ENCODE assay signal across 23 mouse cellular contexts in the genomic region with DNA sequence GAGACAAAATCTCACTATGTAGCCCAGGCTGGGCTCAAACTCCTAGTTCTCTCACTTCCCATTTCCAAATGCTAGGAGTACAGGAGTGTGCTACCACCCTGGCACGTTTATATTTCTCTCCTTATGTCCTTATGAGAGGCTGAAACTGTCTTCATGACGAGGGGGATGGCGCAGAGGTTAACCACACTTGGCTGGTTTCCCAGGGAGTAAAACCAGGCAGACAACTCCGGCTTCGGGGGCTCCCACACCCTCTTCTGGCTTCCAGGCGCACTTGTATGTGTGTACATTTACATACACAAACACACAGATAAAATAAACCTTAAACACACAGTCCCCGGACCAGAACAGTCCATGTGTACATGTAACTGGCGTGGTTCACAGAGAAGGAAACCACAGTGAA. TPM values are rescaled to one million over a fixed set of nuclear protein-coding genes. Genes with fewer than 3 reads are reported as not detected.
DNase-seq lines count a peak whose midpoint lies in the region; ATAC-seq and TF ChIP-seq lines count a peak whose summit lies in the region.
"Had no signal": no experiment of that assay in that cellular context is flagged by ENCODE, and none has a peak within 500 bp of the region (broad histone marks: within the 10 kb centered on the region; RNA-seq: fewer than 3 reads in every experiment).

No protein-coding gene starts in this region.

- no peaks in the 10 kb centered on the region for H3K4me1 ChIP-seq in lung, postnatal 0 days (ENCODE audit: insufficient read depth, low read depth, low read length)
- H3K4me1 ChIP-seq in limb, embryonic 15.5 days = peaks cover 18% of the 10 kb centered on the region

- no peaks in the 10 kb centered on the region for H3K9me3 ChIP-seq in lung, postnatal 0 days (ENCODE audit: low read length)
- no peaks in the 10 kb centered on the region for H3K9me3 ChIP-seq in limb, embryonic 15.5 days
- H3K9me3 ChIP-seq: forebrain, embryonic 12.5 days; heart, embryonic 10.5 days; heart, embryonic 15.5 days; hindbrain, embryonic 10.5 days; intestine, embryonic 15.5 days had no signal

- H3K4me2 ChIP-seq in lung, postnatal 0 days (replicated peaks; ENCODE audit: low read depth, low read length) = no peak overlapping the region
- no peak overlapping the region for H3K4me2 ChIP-seq in limb, embryonic 15.5 days
- H3K4me2 ChIP-seq: forebrain, embryonic 12.5 days; heart, embryonic 15.5 days; hindbrain, embryonic 14.5 days; intestine, embryonic 15.5 days had no signal

- H3K9ac ChIP-seq in lung, postnatal 0 days (replicated peaks; ENCODE audit: low read depth) = no peak overlapping the region
- no peak overlapping the region for H3K9ac ChIP-seq in limb, embryonic 15.5 days
- H3K9ac ChIP-seq: forebrain, embryonic 12.5 days; heart, embryonic 15.5 days; hindbrain, embryonic 14.5 days; intestine, embryonic 15.5 days had no signal

- ATAC-seq in lung, postnatal 0 days = peak; percentile 12
- ATAC-seq in limb, embryonic 15.5 days (ENCODE audit: insufficient number of reproducible peaks, low FRiP score, low TSS enrichment, low read depth) = no peak
- ATAC-seq: CD4-positive, CD25-positive, alpha-beta regulatory T cell, adult 4 months; forebrain, embryonic 16.5 days; intestine, embryonic 15.5 days had no signal

- TF ChIP-seq EP300 in lung, postnatal 0 days (IDR thresholded peaks at IDR 0.05) = no peak

- WGBS in lung, postnatal 0 days = 30% methylated on average over 8 of the region's 8 CpGs
- 60% methylated on average over 8 of the region's 8 CpGs for WGBS in limb, embryonic 15.5 days

- H3K27me3 ChIP-seq in lung, postnatal 0 days (replicated peaks; ENCODE audit: insufficient read depth, low read length) = no peaks in the 10 kb centered on the region
- H3K27me3 ChIP-seq in limb, embryonic 15.5 days = no peaks in the 10 kb centered on the region
- H3K27me3 ChIP-seq: heart, embryonic 15.5 days; intestine, embryonic 15.5 days had no signal

- DNase-seq in lung, postnatal 0 days (ENCODE audit: low spot score) = no peak
- DNase-seq in lung, postnatal 10 days = no peak
- DNase-seq in MEL-GATA-1-ER (ENCODE audit: extremely low read depth, low read depth) = peak; percentile 15
- no peak for DNase-seq in left cerebral cortex, postnatal 14 days (ENCODE audit: low spot score in 2 of 2)
- no peak for DNase-seq in kidney, postnatal 25 days
- DNase-seq in adrenal gland, postnatal 10 days = no peak
- DNase-seq: adrenal gland, adult 2 months; adrenal gland, postnatal 36 days; B cell, adult 2 months; cerebellum, adult 11 months; cerebellum, adult 8-10 months; cerebellum, postnatal 14 days; gastrocnemius, postnatal 10 days; heart, postnatal 14 days had no signal

- intact Hi-C loops in left cerebral cortex, postnatal 14 days (cut with DNase I) = loop anchor here (10.0 kb wide), 1 partner anchor 49 kb away; no protein-coding TSS in a partner anchor

- peak overlapping the region; percentile 58 for H3K27ac ChIP-seq in lung, postnatal 0 days (ENCODE audit: low read length)
- peak overlapping the region; percentile 50; the same call in 1 of the 2 replicates for H3K27ac ChIP-seq in limb, embryonic 15.5 days
- H3K27ac ChIP-seq: forebrain, embryonic 12.5 days; heart, embryonic 10.5 days; heart, embryonic 15.5 days; hindbrain, embryonic 10.5 days; hindbrain, embryonic 14.5 days; intestine, embryonic 15.5 days had no signal

- peaks cover 10% of the 10 kb centered on the region; the same call in 1 of the 2 replicates for H3K36me3 ChIP-seq in lung, postnatal 0 days (ENCODE audit: insufficient read depth, low read length)
- peaks cover 51% of the 10 kb centered on the region for H3K36me3 ChIP-seq in limb, embryonic 15.5 days

- no peak for TF ChIP-seq CTCF in lung, postnatal 0 days (IDR thresholded peaks at IDR 0.05)

- no peak overlapping the region for H3K4me3 ChIP-seq in lung, postnatal 0 days (ENCODE audit: low read depth, low read length)
- H3K4me3 ChIP-seq in limb, embryonic 15.5 days = no peak overlapping the region
- H3K4me3 ChIP-seq: forebrain, embryonic 12.5 days; heart, embryonic 10.5 days; heart, embryonic 15.5 days; hindbrain, embryonic 10.5 days; intestine, embryonic 15.5 days had no signal

RNA-seq across cellular contexts. Expression of gene 1700088E04Rik, which starts 3.0 kb away (rescaled TPM):
- 29.8 and 30.4 TPM in 2 replicates for polyA plus RNA-seq in lung, postnatal 0 days (2015; fragmentation: Nextera tagmentation; extraction: Ambion mirVana)
- 6.3 and 8.5 TPM in 2 replicates for polyA plus RNA-seq in limb, embryonic 15.5 days (2015; fragmentation: Nextera tagmentation; extraction: Ambion mirVana)
- total RNA-seq in left cerebral cortex, postnatal 14 days (2021) = 10 to 100 TPM; 10.8 to 13.3 TPM
- 1 to 10 TPM; 3.5 to 3.7 TPM for total RNA-seq in adrenal gland, postnatal 10 days (2021)

RNA-seq across cellular contexts. Expression of gene Polr2f, which starts 3.2 kb away (rescaled TPM):
- polyA plus RNA-seq in lung, postnatal 0 days (2015; fragmentation: Nextera tagmentation; extraction: Ambion mirVana) = 243 and 261 TPM in 2 replicates
- 295 and 310 TPM in 2 replicates for polyA plus RNA-seq in limb, embryonic 15.5 days (2015; fragmentation: Nextera tagmentation; extraction: Ambion mirVana)
- total RNA-seq in left cerebral cortex, postnatal 14 days (2021) = 100 to 1,000 TPM; 109 to 114 TPM
- 100 to 1,000 TPM; 145 TPM for total RNA-seq in adrenal gland, postnatal 10 days (2021)

RNA-seq across cellular contexts. Expression of gene Sox10, which starts 21.0 kb away (rescaled TPM):
- polyA plus RNA-seq in lung, postnatal 0 days (2015; fragmentation: Nextera tagmentation; extraction: Ambion mirVana) = 0.11 and 0.31 TPM in 2 replicates
- polyA plus RNA-seq in limb, embryonic 15.5 days (2015; fragmentation: Nextera tagmentation; extraction: Ambion mirVana) = 4.2 and 5.2 TPM in 2 replicates
- 10 to 100 TPM; 24.0 to 35.5 TPM for total RNA-seq in left cerebral cortex, postnatal 14 days (2021)
- 1 to 10 TPM; 4.7 to 5.3 TPM for total RNA-seq in adrenal gland, postnatal 10 days (2021)
- polyA plus RNA-seq: CD4-positive, CD25-positive, alpha-beta regulatory T cell, adult 4 months had no signal

RNA-seq across cellular contexts. Expression of gene Micall1, which starts 35.3 kb away (rescaled TPM):
- 8.4 and 9.1 TPM in 2 replicates for polyA plus RNA-seq in lung, postnatal 0 days (2015; fragmentation: Nextera tagmentation; extraction: Ambion mirVana)
- polyA plus RNA-seq in limb, embryonic 15.5 days (2015; fragmentation: Nextera tagmentation; extraction: Ambion mirVana) = 15.1 and 16.3 TPM in 2 replicates
- 10 to 100 TPM; 22.1 to 27.8 TPM for total RNA-seq in left cerebral cortex, postnatal 14 days (2021)
- total RNA-seq in adrenal gland, postnatal 10 days (2021) = 10 to 100 TPM; 29.0 to 33.4 TPM
